Mouse (Mus musculus) bone marrow, adult 2 months (tissue): ENCODE measurements around the gene Csnk1d. TPM values are rescaled to one million over a fixed set of nuclear protein-coding genes. Genes with fewer than 3 reads are reported as not detected.

ENCODE experiments used
- H3K27ac ChIP-seq: fragments of 200-500 bp; 2 replicates; pipeline ENCODE4 v1.5.1; 2012; ENCODE audit warnings: low read depth, mild to moderate bottlenecking, control low read depth, inconsistent platforms, low read length; ENCODE audit not compliant: control insufficient read depth, poor library complexity, insufficient read depth
- H3K4me1 ChIP-seq: fragments of 200-500 bp; 2 replicates; pipeline ENCODE4 v1.6.1; 2011; ENCODE audit warnings: low read length; ENCODE audit not compliant: control insufficient read depth, insufficient read depth
- H3K4me3 ChIP-seq: fragments of 200-500 bp; replicated peaks from 2 replicates; pipeline ENCODE3; 2011; ENCODE audit warnings: mild to moderate bottlenecking, low read depth, low read length, control low read depth; ENCODE audit not compliant: control insufficient read depth
- CTCF ChIP-seq: fragments of 200-500 bp; IDR thresholded peaks from 2 replicates; pipeline ENCODE4 v1.5.1; 2011; ENCODE audit warnings: low read length, control low read depth; ENCODE audit not compliant: control insufficient read depth, insufficient read depth
- POLR2A ChIP-seq: fragments of 200-500 bp; IDR thresholded peaks from 2 replicates; pipeline ENCODE4 v1.6.1; 2011; ENCODE audit warnings: low read depth, mild to moderate bottlenecking, control low read depth, low read length, borderline replicate concordance; ENCODE audit not compliant: control insufficient read depth
- WGBS: fragments of 180-500 bp; shearing (Covaris S2); methylation state at CpG from one replicate; pipeline ENCODE4 v1.1.7; 2018; 5-methylcytosine and 5-hydroxymethylcytosine counted together
- polyA plus RNA-seq: library from polyadenylated mRNA; stranded (reverse); fragments of >200 nt; gene quantifications from 2 replicates; pipeline ENCODE4 v1.2.4, GENCODE M21; 2011; ENCODE audit warnings: low replicate concordance; ENCODE audit not compliant: missing spikeins, insufficient read depth, insufficient read length

Gene Csnk1d
- polyA plus RNA-seq: 35.6 and 58.3 TPM in 2 replicates

DNA sequence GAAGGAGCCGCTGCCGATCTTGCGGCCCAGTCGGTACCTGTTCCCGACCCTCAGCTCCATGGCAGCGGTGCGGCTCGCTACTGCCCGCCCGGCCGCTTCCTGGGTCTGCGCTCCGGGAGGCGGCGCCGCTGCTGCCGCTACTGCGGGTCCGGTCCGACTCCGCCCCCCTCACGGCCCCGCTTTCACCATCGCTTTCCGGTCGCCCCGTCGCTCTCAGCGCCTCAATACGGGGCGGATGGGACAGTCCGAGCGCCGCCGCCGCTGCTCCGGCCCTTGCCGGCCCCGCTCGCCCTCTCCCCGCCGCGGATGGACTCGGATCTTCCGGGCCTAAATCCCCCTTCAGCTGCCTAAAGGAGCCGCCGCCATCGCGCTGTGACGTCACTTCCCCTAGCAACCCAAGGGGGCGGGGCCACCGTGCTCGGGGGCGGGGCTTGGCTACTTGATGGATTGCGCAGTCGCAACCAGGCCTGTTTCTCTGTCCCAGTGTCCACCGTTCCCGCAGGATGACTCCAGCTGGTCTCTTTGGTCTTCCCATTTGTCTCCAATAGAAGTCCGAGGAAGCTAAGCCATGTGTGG, at the start of gene Csnk1d:
TSS of gene Csnk1d (minus strand) at position 380 of the 576 bp plus-strand sequence.
- WGBS: under 1% methylated on average over 59 of the region's 59 CpGs
- H3K27ac ChIP-seq: peak within 1 kb of the TSS; percentile 94
- H3K4me3 ChIP-seq: peak within 1 kb of the TSS; percentile 88
- peaks cover 1% of the 10 kb centered on the region; the same call in 1 of the 2 replicates for H3K4me1 ChIP-seq
- TF ChIP-seq CTCF (no peak), POLR2A (0 out of 2 replicates have a peak, but pooled peaks have one; percentile 53)

DNA sequence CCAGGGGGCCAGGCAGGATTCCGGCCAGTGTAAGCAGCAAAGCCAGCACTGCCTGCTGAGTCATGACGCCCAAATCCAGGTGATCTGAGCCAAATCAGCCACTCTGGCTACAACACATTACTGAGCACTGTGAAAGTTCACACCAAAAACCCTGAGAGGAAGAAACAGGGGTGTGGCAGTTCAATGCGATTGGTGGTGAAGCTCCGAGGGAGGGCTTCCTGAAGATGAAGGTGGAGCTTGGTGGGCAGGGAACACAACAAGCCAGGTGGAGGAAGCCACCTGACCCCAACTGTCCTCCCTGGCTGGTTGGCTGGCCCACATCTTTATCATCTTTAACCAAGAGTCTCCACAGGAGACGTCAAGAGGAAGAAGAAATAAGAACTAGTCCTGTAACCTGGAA, 48.2 kb upstream of the Csnk1d start, which contains the start of gene Cd7:
TSS of gene Cd7 (minus strand) at position 117 of the 400 bp plus-strand sequence.
- WGBS: 12% methylated on average over 5 of the region's 5 CpGs
- no peak for TF ChIP-seq POLR2A
- TF ChIP-seq CTCF: no peak
- Histone ChIP-seq H3K4me3 (peak within 1 kb of the TSS; percentile 42), H3K27ac (peak within 1 kb of the TSS; percentile 56), H3K4me1 (no peaks in the 10 kb centered on the region; the same call in 1 of the 2 replicates)

GRCm38 (mm10) chr11:121038366-121039240, 47.5 kb upstream of the Csnk1d start:
- Histone ChIP-seq H3K4me1 (no peaks in the 10 kb centered on the region; the same call in 1 of the 2 replicates), H3K27ac (peak overlapping the region; percentile 56)

GRCm38 (mm10) chr11:121033118-121033517, 42.0 kb upstream of the Csnk1d start:
- Histone ChIP-seq H3K27ac (no peak overlapping the region), H3K4me1 (no peaks in the 10 kb centered on the region; the same call in 1 of the 2 replicates), H3K4me3 (no peak overlapping the region)
- WGBS: 25% methylated on average over 5 of the region's 5 CpGs
- TF ChIP-seq POLR2A (no peak), CTCF (no peak)

More at GRCm38 (mm10) chr11:121038366-121039240, 47.5 kb upstream of the Csnk1d start:
- 59% methylated on average over 11 of the region's 11 CpGs for WGBS
- TF ChIP-seq CTCF (no peak), POLR2A (no peak)
- peak overlapping the region; percentile 42 for H3K4me3 ChIP-seq

DNA sequence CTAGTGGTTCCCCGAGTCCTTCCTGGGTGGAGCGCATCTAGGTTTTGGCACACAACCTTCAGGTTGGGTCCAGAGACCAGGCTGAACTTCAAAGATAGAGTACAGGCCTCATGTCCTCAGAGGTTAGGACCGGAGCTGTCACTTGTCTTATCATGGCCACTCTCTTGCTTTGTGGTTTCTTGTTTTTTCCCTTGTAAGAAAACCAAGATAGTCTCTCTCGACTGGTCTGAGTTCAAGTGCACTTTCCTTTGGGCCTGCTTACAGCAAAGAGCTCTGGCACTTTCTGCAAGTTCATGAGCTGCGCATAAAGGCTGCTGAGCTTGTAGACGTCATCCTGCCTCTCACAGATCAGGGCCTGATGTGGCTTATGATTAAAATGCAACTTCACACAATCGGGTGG, 36.1 kb upstream of the Csnk1d start:
- Histone ChIP-seq H3K4me3 (no peak overlapping the region), H3K4me1 (no peaks in the 10 kb centered on the region; the same call in 1 of the 2 replicates), H3K27ac (no peak overlapping the region)
- no peak for TF ChIP-seq CTCF
- WGBS: 32% methylated on average over 7 of the region's 7 CpGs

DNA sequence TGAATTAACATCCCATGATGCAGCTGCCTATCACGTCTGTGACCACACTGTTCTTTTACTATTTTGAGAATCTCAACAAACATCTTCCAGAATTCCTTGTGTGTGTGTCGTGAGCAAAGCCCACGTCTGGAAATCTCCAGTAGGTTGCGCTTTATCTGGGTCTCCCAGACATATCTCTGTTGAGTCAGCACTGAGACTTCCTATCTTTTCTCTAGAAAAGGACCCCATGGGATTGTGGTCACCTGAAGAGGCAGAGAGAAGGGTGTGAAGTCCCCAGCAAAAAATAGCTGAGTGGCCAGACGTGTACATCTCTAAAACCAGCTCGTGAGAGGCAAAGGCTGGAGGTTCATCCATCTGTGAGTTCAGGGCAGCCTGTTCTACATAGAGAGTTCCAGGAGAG, 33.0 kb upstream of the Csnk1d start:
- Histone ChIP-seq H3K4me3 (no peak overlapping the region), H3K4me1 (no peaks in the 10 kb centered on the region; the same call in 1 of the 2 replicates), H3K27ac (no peak overlapping the region)
- WGBS: 38% methylated on average over 6 of the region's 6 CpGs
- TF ChIP-seq CTCF: no peak
- TF ChIP-seq POLR2A: no peak

- 70% methylated on average over 5 of the region's 5 CpGs for WGBS
- no peak for TF ChIP-seq POLR2A
- TF ChIP-seq CTCF: no peak
- Histone ChIP-seq H3K27ac (no peak overlapping the region), H3K4me3 (no peak overlapping the region), H3K4me1 (no peaks in the 10 kb centered on the region; the same call in 1 of the 2 replicates)
Observed at GRCm38 (mm10) chr11:121019501-121019900, 28.4 kb upstream of the Csnk1d start.

GRCm38 (mm10) chr11:121017703-121018102, 26.6 kb upstream of the Csnk1d start:
- H3K4me1 ChIP-seq: no peaks in the 10 kb centered on the region
- 47% methylated on average over 3 of the region's 3 CpGs for WGBS
- no peak overlapping the region for H3K4me3 ChIP-seq
- no peak overlapping the region for H3K27ac ChIP-seq
- TF ChIP-seq CTCF (peak; percentile 84), POLR2A (no peak)
